Mouse (Mus musculus) kidney, postnatal 4 days (tissue): Measurements from ENCODE around the gene Arhgdig.
"Not testable (repeated sequence)": the region's sequence is repeated elsewhere in the genome, so short reads cannot be mapped to it uniquely, and the experiment has no call there.

Experiments
- DNase-seq, 2 experiments: peaks; one replicate each; pipeline ENCODE4 v3.0.0; 2021; ENCODE audit warnings: mixed read lengths in 2 of 2

Gene Arhgdig

DNA sequence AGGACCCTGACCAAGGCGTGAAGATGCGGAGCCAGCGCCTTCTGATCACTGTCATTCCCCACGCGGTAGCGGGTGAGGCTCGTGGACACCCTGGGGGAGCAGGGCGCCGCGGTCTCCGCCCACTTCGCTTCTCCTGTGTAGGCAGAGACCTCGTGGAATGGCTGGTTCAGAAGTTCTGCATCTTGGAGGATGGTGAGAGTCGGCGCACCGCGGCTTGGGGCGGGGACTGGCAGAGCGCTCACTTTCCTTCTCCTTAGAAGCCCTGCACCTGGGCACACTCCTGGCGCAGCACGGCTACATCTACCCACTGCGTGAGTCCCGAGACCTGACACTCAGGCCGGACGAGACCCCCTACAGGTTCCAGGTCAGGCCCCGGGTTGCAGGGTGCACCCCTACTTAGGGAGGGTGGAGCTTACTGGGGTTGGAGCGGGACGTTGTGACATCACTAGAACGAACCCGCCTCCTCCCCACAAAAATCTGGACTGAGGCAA, 4.2 kb downstream of the Arhgdig start:
- peak; percentile 44 to 55 for DNase-seq

DNA sequence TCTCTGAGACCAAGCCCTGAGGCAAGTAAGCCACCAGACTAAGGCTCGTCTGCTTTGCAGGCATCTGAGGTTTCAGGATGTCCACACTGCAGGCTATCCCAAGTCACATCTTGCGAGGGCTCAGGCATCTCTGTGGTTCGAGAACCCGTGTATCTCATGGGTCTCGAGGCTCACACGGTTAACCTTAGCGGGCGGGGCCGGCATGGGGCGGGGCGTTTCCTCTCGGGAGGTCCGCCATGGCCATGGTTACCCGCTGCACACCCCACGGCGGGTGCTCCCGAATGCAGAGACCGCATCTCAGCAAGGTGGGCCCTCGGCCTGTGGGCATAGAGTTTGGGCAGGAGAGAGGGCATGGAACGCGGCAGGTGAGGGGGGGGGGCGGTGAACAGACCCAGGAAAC, 4.8 kb downstream of the Arhgdig start, which contains the start of gene Rgs11:
Gene Rgs11 (plus strand): TSS at position 215 of the 400 bp plus-strand sequence.
- peak; percentile 48 to 52 for DNase-seq

DNA sequence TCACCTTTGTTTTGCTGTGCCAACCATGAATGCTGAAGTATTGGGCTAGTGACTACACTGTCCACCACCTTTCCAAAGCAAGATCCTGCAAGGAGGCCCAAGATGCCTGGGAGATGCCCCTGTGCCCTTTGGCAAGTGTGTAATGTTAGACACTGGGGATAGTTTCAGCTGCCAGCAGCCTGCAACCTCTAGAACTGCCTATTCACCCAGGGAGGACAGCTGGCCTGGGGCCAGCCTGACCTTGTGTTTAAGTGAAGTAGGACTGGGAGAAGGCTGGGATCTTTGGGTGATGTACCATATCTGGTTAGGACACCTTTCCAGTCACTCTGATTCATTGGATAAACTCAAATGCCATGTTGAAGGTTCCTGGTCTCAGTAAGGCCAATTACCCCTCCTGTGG, 5.6 kb downstream of the Arhgdig start:
- DNase-seq = no peak

DNA sequence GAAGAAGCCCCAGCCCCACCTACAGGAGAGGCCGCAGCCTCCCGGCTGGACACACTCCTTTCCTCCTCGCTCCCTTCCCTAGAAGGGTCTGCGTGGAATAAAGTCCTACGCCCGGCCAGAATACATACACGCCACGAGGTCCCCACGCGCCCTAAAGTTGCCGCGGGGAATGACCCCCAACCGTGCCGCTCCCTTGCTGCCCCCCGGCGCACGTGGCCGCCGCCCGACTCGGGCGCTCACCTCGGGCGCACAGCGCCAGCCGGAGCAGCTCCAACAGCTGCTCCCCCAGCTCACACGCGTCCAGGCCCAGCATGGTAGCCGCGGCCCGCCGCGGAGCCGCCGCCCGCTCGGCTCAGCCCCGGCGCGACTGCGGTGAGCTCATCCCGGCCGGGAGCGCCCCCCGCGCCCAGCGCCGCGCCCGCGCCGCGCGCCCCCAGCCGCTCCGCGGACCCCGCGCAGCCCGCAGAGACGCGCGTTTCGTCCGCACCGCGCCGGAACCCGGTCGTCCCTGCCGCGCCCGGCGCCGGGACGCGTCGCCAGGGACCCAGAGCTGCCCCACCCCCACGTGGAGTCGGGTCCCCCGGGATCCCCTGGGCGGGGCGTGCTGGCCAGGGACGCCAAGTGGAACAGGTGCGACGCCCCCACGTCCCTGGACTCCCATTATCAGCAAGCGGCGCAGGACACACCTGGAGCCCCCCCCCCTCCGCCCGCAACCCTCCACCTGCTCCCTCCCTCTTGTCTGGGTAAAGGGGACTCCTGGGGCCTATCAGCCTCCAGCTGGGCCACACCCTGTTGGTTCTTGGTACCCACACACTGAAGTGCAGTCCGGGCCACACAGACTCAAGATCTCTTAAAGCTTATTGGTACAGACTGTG, 6.5 kb downstream of the Arhgdig start:
- DNase-seq = peak; percentile 32 to 51

DNA sequence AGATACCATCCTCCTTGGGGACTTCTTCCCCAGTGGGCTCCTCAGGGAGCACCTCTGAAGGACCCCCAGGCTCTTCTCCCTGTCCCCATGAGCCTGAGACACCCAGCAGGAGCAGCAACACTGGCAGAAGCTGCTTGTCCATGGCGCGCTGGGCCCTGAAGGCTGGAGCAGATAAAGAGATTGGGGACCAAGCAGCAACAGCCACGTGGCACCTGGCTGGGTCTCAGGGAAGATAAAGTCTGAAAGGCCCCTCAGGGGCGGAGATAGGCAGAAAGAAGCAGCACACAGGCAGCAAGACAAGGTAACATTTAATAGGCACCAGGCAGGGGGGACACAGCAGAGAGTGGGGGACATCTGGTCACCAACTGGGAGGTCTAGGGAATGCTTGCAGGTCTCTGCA, 8.7 kb downstream of the Arhgdig start, which contains the start of gene Pdia2:
Gene Pdia2 (minus strand): TSS at position 196 of the 400 bp plus-strand sequence.
- DNase-seq = no peak

DNA sequence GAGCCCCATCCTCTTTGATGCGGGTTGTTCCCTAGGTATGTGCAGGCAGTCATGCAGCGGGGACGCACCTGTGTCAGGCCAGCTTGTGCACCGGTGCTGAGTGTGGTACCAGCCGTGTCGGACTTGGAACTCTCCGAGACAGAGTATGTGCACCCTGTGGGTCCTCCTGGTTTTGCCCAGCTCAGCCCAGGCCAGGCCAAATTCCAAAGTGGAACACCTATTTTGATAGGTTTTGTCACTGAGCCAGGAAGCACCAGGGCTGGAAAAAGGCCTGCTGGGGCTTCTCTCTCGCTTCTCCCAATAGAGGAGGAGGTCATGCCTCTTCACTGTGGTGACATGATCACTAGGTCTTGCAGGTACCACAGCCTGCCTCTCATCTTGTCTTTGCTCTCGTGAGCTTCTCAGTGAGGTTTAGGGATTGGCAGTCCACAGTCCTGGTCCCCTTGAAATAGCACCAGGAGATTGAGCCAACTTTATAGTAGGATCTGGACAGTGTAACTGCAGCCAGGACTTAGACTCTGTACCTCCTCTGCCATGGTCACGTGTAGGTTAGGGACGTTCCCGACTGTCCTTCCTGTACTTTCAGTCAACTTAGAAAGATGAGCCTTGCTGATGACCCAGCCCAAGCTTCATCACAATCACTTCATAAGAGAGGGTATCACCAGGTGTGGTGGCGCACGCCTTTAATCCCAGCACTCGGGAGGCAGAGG, 14.9 kb downstream of the Arhgdig start:
- no peak for DNase-seq

DNA sequence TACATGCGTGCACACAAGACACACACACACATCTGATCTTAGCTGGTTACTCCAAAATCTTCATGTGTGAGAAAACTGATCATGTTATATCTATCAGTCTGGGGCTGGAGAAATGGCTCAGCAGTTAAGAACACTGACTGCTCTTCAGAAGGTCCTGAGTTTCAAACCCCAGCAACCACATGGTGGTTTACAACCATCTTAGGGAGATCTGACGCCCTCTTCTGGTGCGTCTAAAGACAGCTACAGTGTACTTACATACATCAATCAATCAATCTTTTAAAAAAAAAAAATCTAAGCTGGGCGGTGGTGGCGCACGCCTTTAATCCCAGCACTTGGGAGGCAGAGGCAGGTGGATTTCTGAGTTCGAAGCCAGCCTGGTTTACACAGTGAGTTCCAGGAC, 16.1 kb downstream of the Arhgdig start:
- DNase-seq = not testable (repeated sequence)

DNA sequence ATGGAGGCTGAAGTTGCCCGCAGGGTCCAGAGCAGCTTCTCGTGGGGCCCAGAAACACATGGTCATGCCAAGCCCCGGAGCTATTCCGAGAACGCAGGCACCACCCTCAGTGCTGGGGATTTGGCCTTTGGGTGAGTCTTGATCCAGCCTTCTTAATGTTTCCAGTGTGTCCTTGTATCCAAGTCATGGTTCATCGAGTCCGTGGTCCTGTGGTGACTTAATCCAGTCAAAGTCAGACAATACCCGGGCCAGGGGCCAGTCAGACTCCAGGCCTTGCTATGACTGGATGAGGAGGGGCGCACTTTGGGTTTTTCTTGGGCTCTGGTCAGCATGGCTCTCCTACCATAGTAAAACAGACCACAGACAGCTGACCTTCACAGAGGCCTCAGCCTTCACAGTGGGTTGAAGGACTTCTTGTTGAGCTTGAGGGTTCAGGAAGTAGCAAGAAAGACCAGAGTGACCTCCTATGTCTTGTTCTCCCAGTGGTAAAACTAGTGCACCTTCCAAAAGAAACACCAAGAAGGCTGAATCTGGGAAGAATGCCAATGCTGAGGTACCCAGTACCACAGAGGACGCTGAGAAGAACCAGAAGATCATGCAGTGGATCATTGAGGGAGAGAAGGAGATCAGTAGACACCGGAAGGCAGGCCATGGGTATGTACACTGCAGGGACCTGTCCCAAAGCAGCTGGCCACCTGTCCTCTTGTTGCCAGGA, 19.3 kb downstream of the Arhgdig start:
- no peak for DNase-seq

DNA sequence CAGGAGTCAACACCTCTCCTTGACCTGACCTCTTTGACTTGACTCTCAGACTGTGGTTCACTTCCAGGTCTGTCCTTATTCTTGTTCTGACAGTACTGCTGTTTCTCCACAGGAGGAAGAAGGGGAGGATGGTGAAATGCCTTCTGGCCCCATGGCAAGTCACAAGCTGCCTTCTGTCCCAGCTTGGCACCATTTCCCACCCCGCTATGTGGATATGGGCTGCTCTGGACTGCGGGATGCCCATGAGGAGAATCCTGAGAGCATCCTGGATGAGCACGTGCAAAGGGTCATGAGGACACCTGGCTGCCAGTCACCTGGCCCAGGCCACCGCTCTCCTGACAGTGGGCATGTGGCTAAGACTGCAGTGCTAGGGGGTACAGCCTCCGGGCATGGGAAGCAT, 20.0 kb downstream of the Arhgdig start:
- DNase-seq = no peak

DNA sequence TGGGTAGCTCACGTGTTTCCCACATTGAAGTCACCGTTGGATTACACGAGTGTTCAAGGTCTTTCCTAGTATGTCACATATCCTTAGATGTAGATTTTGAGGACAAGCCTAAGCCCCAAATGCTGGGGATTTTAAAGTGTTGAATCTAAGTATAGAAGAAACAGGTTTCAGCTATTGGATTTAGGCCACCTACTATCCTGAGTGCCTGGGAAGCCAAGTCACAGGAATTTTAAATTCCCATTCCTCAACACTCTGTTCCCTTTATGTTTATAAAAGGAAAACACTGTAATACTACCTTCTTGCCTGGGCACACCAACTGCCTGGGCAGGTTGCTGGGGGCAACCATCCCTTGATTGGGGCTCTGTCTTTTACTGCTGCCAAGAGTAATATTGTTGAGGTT, 26.4 kb downstream of the Arhgdig start:
- no peak for DNase-seq

DNA sequence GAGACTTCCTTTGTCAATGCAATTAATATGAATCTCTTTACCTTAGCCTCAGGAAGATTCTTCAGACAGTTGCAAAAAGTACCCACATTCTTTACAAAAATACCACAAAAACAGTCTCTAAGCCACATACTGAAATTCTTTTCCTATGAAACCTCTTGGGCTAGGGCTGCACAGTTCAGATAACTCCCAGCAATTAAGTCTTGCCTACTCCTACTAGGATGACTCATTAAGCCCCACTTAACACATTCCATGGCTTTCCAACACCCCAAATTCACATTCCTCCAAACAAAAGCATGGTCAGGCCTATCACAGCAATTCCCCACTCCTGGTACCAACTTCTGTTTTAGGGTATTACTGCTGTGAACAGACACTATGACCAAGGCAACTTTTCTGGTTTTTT, 29.0 kb downstream of the Arhgdig start:
- no peak for DNase-seq

DNA sequence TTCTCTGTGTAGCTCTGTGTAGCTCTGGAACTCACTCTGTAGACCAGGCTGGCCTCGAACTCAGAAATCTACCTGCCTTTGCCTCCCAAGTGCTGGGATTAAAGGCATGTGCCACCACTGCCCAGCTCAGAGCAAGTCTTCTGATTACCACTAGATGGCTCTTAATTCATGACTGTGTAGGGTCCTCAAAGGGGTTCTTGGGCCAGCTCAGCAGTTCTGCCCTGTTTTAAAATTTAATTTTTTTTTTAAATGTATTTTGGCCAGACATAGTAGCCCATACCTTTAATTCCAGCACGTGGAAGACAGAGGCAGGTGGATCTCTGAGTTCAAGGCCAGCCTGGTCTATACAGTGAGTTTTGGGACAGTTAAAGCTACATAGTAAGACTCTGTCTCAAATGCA, 32.3 kb downstream of the Arhgdig start:
- not testable (repeated sequence) for DNase-seq

DNA sequence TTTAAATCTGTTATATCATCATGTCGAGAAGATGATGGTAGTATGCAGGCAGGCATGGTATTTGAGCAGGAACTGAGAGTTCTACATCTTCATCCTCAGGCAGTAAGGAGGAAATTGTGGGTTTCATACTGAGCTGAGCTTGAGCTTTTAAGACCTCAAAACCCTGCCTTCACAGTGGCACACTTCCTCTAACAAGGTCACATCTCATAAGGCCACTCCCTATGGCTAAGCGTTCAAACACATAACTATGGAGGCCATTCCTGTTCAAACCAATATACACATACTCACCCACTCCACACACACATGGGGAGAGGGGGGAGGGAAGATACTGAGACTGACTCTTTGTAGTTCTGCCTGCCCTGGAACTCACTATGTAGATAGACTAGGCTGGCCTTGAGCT, 39.5 kb downstream of the Arhgdig start:
- no peak for DNase-seq

DNA sequence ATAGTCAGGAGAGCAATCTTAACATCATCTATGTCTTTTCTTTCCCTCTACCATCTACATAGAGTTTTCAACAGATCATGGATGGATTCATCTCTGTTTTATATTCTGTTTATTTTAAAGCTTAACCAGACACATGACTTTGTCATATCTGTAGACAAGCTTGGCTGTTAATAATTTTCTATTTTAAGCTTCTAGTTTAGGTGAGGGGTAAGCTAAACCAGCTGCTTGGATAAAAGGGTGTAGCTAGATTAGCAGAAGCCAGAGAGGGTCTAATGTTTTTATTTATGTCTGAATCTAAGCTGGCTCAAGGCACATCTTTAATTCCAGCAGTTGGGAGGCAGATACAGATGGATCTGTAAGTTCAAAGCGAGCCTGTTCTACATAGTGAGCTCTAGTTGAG, 44.9 kb downstream of the Arhgdig start:
- DNase-seq = no peak

DNA sequence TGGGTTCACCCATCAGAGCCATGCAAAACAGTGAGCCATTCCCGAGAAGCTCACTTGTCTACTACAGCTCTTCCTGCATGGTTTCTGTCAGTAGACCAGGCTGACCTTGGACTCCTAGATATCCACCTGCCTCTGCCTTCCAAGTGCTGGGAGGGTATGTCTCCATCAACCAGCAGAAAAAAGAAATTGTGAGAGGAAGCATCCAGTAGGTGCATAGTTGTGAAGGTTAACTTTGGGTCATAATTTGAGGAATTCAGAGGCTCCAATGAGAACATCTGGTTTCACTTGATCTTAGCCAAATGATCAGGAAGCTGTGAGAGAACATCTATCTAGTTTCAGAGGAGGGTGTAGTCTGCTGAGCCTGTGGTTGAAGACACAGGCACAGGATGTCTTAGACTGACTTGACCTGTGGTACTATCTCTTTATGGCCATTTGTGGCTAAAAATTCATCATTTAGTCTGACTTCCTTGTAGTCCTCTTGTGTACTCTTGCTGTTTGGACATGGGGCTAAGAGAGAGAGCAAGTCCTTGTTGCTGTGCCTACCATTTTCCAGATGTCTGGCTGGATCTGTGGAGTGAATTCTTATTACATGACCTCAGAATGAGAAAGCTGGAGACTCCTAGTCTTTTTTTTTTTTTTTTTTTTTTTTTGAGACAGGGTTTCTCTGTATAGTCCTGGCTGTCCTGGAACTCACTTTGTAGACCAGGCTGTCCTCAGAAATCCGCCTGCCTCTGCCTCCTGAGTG, 55.5 kb downstream of the Arhgdig start:
- no peak for DNase-seq
